Mouse (Mus musculus) T-helper 1 cell (primary cell): ENCODE results near the gene 4921504E06Rik.

Source experiments
- in situ Hi-C: fragments of 300-600 bp; cut with MboI, MseI; formaldehyde crosslinking; loops from one replicate; pipeline ENCODE4 v1.15.1; 2025; ENCODE audit warnings: high pct_unique_total_duplicates

Gene 4921504E06Rik

GRCm38 (mm10) chr2:19422226-19422625 lies 131.5 kb downstream of the 4921504E06Rik start:
- in situ Hi-C loops = loop anchor here (5.0 kb wide), 1 partner anchor 95 kb away; no protein-coding TSS in a partner anchor

GRCm38 (mm10) chr2:19419686-19420345 lies 133.9 kb downstream of the 4921504E06Rik start:
- in situ Hi-C loops = loop anchor here (5.0 kb wide), 1 partner anchor 97 kb away; no protein-coding TSS in a partner anchor

DNA sequence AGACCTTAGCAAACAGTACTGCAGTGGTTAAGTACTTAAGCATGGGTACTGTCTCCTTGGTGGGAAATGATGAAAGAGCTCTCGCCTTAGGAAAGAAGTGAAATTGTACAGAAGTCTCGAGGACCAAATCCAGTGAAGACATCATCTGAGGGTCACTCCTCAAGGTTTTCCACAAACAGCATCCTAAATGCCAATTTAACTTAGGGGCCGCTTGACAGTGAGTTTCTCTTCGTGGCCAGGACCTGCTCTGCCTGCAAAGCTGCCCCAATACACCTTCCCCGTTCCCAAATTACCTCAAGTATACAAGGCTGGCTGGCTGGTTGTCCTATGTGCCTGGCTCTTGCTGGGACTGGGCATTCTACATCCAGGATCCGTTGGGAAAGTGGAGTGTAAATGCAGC lies 137.6 kb downstream of the 4921504E06Rik start:
- in situ Hi-C loops = no loop called here

DNA sequence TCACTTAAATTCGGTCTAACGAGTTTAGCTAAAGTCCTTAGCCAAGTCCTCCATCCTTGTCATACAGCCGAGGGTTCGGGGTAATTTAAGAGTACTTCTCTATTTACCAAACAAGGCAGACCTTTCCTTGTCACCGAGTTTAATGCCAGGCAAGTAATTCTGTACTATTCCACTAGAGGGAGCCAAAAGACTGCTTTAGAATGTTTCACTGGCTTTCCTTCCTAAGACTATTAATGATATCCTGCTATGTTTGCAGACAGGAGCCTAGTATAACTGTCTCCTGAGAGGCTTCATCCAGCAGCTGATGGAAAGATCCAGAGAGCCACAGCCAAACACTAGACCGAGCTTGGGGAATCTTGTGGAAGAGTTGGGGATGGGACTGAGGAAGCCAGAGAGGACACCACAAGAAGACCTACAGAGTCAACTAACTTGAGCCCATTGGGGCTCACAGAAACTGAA lies 138.6 kb downstream of the 4921504E06Rik start:
- in situ Hi-C loops = no loop called here

- in situ Hi-C loops = no loop called here
These were observed 139.3 kb downstream of the 4921504E06Rik start for GRCm38 (mm10) chr2:19414222-19414965.
